Mouse (Mus musculus) kidney, postnatal 0 days (tissue): ENCODE measurements around the gene Ceacam2. TPM values are rescaled to one million over a fixed set of nuclear protein-coding genes. Genes with fewer than 3 reads are reported as not detected.
"Not testable (repeated sequence)": the region's sequence is repeated elsewhere in the genome, so short reads cannot be mapped to it uniquely, and the experiment has no call there.

ENCODE experiments used
- ATAC-seq: fragments of 200-750 bp; cut with Nextera tagmentation; replicated peaks from 2 replicates; pipeline ENCODE4 v1.8.0; 2017; ENCODE audit warnings: low read depth, moderate number of reproducible peaks, moderate TSS enrichment, moderate library complexity; ENCODE audit not compliant: low FRiP score
- DNase-seq: peaks from one replicate; pipeline ENCODE4 v3.0.0-alpha.2; 2016; ENCODE audit warnings: low spot score
- H3K27ac ChIP-seq: fragments of 300-500 bp; sonication (generic); 2 replicates; pipeline ENCODE4 v1.5.1; 2014; ENCODE audit warnings: mild to moderate bottlenecking
- H3K27me3 ChIP-seq: fragments of 300-500 bp; sonication (generic); 2 replicates; pipeline ENCODE4 v1.6.1; 2014; ENCODE audit warnings: low read length, mixed read lengths; ENCODE audit not compliant: insufficient read depth
- H3K36me3 ChIP-seq: fragments of 300-500 bp; sonication (generic); 2 replicates; pipeline ENCODE4 v1.6.1; 2014; ENCODE audit warnings: low read length, mixed read lengths; ENCODE audit not compliant: insufficient read depth
- H3K4me1 ChIP-seq: fragments of 300-500 bp; sonication (generic); replicated peaks from 2 replicates; pipeline ENCODE4 v1.6.1; 2014; ENCODE audit warnings: antibody characterized with exemption, low read length, mixed read lengths; ENCODE audit not compliant: insufficient read depth
- H3K4me2 ChIP-seq: fragments of 300-500 bp; sonication (generic); 2 replicates; pipeline ENCODE4 v1.6.1; 2014; ENCODE audit warnings: mild to moderate bottlenecking, low read length, moderate library complexity, mixed read lengths
- H3K4me3 ChIP-seq: fragments of 300-500 bp; sonication (generic); replicated peaks from 2 replicates; pipeline ENCODE4 v1.5.1; 2014; ENCODE audit warnings: low read depth, low read length
- H3K9ac ChIP-seq: fragments of 300-500 bp; sonication (generic); 2 replicates; pipeline ENCODE4 v1.6.1; 2014; ENCODE audit warnings: low read depth, low read length
- H3K9me3 ChIP-seq: fragments of 300-500 bp; sonication (generic); replicated peaks from 2 replicates; pipeline ENCODE4 v1.6.1; 2016; ENCODE audit warnings: low read length, inconsistent platforms, mixed read lengths
- CTCF ChIP-seq: IDR thresholded peaks from 2 replicates; pipeline ENCODE4 v1.5.1; 2016; ENCODE audit warnings: antibody characterized with exemption, low read depth, mild to moderate bottlenecking, moderate library complexity
- WGBS: fragments of 180-500 bp; shearing (Covaris S2); extraction: QIAGEN DNeasy Blood & Tissue Kit; methylation state at CpG from one replicate; pipeline ENCODE4 v1.1.7; 2014; 5-methylcytosine and 5-hydroxymethylcytosine counted together
- polyA plus RNA-seq: library from polyadenylated mRNA; unstranded; fragments of >200 nt; fragmentation: Nextera tagmentation; extraction: Ambion mirVana; gene quantifications from 2 replicates; pipeline ENCODE4 v1.2.1, GENCODE M21; 2015

Ceacam2 gene
- polyA plus RNA-seq, 1 experiment from 2014 or later: 0.07 TPM

DNA sequence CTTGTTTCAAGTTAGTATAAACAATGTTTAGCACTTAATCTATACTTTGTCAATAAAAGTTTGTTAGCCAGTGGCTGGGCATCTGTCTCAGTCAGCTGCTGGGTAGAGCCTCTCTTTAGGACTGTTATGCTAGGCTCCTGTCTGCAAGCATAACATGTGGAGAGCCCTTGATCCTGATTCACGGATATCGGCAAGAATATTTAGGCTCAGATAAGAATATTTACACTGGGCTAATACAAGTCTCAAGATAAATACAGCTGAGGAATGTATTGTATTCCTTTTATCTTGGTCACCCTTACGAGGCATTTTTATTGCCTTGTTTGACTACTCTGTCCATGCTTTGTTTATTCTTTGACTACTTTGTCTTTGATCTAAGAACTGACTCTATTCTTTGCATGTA is 29.7 kb downstream of the Ceacam2 start:
- Histone ChIP-seq H3K27me3 (no peaks in the 10 kb centered on the region), H3K4me3 (no peak overlapping the region), H3K36me3 (no peaks in the 10 kb centered on the region), H3K27ac (no peak overlapping the region), H3K9ac (no peak overlapping the region), H3K9me3 (no peaks in the 10 kb centered on the region), H3K4me1 (no peaks in the 10 kb centered on the region), H3K4me2 (no peak overlapping the region)
- TF ChIP-seq CTCF: no peak
- ATAC-seq (no peak), DNase-seq (no peak)
- 18% methylated on average over 3 of the region's 3 CpGs for WGBS

DNA sequence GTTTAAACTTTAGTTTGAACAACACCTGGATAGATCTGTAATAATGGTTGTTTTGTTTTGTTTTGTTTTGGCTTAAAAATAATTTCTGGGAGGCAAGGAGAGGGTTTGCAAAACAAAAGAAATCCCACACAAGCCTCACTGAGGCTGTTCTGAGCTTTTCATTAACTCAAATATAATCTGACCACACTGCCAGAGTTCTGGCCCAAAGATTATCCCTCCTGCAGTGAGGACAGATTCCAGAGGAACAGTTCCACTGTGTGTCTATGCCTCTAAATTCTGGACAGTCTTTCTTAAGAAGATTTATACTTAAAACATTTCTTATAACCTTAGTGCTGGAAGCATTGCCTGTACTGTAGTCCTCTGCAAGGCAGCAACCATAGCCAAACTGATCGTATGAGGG is 45.0 kb downstream of the Ceacam2 start:
- H3K27me3 ChIP-seq: no peaks in the 10 kb centered on the region
- WGBS: 87% methylated on average over 1 of the region's 1 CpGs
- no peak overlapping the region for H3K27ac ChIP-seq
- H3K4me2 ChIP-seq: no peak overlapping the region
- H3K9ac ChIP-seq: no peak overlapping the region
- H3K36me3 ChIP-seq: no peaks in the 10 kb centered on the region
- H3K4me3 ChIP-seq: no peak overlapping the region
- H3K4me1 ChIP-seq: no peaks in the 10 kb centered on the region
- no peak for DNase-seq
- H3K9me3 ChIP-seq: no peaks in the 10 kb centered on the region
- no peak for ATAC-seq
- TF ChIP-seq CTCF: no peak

- H3K9me3 ChIP-seq: not testable (repeated sequence)
- no CpG with 5 or more reads among the region's 1 CpGs for WGBS
Observed at GRCm38 (mm10) chr7:25490698-25491097, 49.0 kb downstream of the Ceacam2 start.

DNA sequence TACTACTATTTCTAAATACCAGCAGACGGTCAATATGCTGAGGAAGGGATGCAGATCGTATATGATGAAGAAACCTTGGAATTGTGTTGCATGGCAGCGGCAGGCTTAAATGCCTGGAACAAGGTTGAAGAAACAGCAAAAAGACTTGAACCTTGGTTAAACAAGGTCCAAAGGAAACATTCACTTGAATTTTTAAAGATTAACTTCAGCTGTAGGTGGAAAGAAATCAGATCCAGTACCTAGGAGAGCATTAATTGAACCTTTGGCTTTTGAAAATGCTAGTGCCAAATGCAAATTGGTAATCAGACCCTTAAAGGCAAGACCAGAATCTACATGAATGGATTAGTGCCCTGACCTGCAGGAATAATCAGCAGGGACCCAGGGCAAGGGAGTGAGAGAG is 50.3 kb downstream of the Ceacam2 start:
- H3K4me2 ChIP-seq, DNase-seq, H3K27me3 ChIP-seq, ATAC-seq, H3K36me3 ChIP-seq, H3K9ac ChIP-seq, H3K27ac ChIP-seq, H3K4me1 ChIP-seq, H3K4me3 ChIP-seq, H3K9me3 ChIP-seq: not testable (repeated sequence)
- 87% methylated on average over 3 of the region's 3 CpGs for WGBS

More at GRCm38 (mm10) chr7:25490698-25491097, 49.0 kb downstream of the Ceacam2 start:
- H3K4me1 ChIP-seq, DNase-seq, H3K4me2 ChIP-seq, H3K36me3 ChIP-seq, ATAC-seq, H3K27me3 ChIP-seq, H3K27ac ChIP-seq, H3K4me3 ChIP-seq, H3K9ac ChIP-seq: not testable (repeated sequence)

- peak; percentile 38 for DNase-seq
Observed at GRCm38 (mm10) chr7:25486186-25486585, 53.5 kb downstream of the Ceacam2 start.

GRCm38 (mm10) chr7:25485061-25485460 is 54.6 kb downstream of the Ceacam2 start:
- no peak for ATAC-seq

More at GRCm38 (mm10) chr7:25486186-25486585, 53.5 kb downstream of the Ceacam2 start:
- no peak for ATAC-seq
- H3K4me2 ChIP-seq: no peak overlapping the region
- H3K9ac ChIP-seq: no peak overlapping the region
- TF ChIP-seq CTCF: peak; percentile 61
- no peak overlapping the region for H3K4me3 ChIP-seq
- no peaks in the 10 kb centered on the region for H3K9me3 ChIP-seq
- no peaks in the 10 kb centered on the region for H3K36me3 ChIP-seq
- H3K27me3 ChIP-seq: no peaks in the 10 kb centered on the region
- no peak overlapping the region for H3K27ac ChIP-seq
- 13% methylated on average over 1 of the region's 1 CpGs for WGBS
- H3K4me1 ChIP-seq: no peaks in the 10 kb centered on the region

GRCm38 (mm10) chr7:25483133-25483735 is 56.4 kb downstream of the Ceacam2 start:
- no peak for ATAC-seq
- Histone ChIP-seq H3K4me1 (no peaks in the 10 kb centered on the region), H3K4me2 (no peak overlapping the region), H3K27me3 (no peaks in the 10 kb centered on the region), H3K27ac (no peak overlapping the region), H3K4me3 (no peak overlapping the region), H3K36me3 (no peaks in the 10 kb centered on the region), H3K9me3 (no peaks in the 10 kb centered on the region), H3K9ac (no peak overlapping the region)
- no peak for TF ChIP-seq CTCF
- WGBS: 83% methylated on average over 8 of the region's 8 CpGs
- DNase-seq: no peak

More at GRCm38 (mm10) chr7:25485061-25485460, 54.6 kb downstream of the Ceacam2 start:
- Histone ChIP-seq H3K4me3 (no peak overlapping the region), H3K27me3 (no peaks in the 10 kb centered on the region), H3K4me1 (no peaks in the 10 kb centered on the region), H3K9ac (no peak overlapping the region), H3K4me2 (no peak overlapping the region), H3K27ac (no peak overlapping the region), H3K36me3 (no peaks in the 10 kb centered on the region), H3K9me3 (no peaks in the 10 kb centered on the region)
- no peak for DNase-seq
- no peak for TF ChIP-seq CTCF
- 71% methylated on average over 5 of the region's 5 CpGs for WGBS
